Mouse (Mus musculus) erythroblast, adult 5-6 weeks (primary cell): Measurements from ENCODE around the gene Sfxn3. TPM values are rescaled to one million over a fixed set of nuclear protein-coding genes. Genes with fewer than 3 reads are reported as not detected.

Source experiments
- total RNA-seq, 2 experiments: library from RNA; stranded (forward) in 1 of 2; stranded (reverse) in 1 of 2; fragments of 150-400 nt in 1 of 2; fragments of 200-764, 138-1000 nt in 1 of 2; gene quantifications; 2 replicates each; pipeline versions ENCODE4 v1.2.3 to v1.2.4; 2015 to 2017; ENCODE audit warnings: low replicate concordance in 2 of 2

Sfxn3 gene
- total RNA-seq, 2 experiments from 2014 or later = 3.4 to 16.7 TPM

Other genes with a start within 250 kb of the Sfxn3 start
- gene Slf2, start 116.4 kb upstream of the Sfxn3 start, total RNA-seq (2015; ENCODE audit: low replicate concordance) = 14.0 TPM in 2 replicates
- gene Slf2, start 116.4 kb upstream of the Sfxn3 start, total RNA-seq (2017; ENCODE audit: low replicate concordance) = 13.6 and 16.3 TPM in 2 replicates
- gene Sema4g, start 58.4 kb upstream of the Sfxn3 start, total RNA-seq (2015; ENCODE audit: low replicate concordance) = not detected in 2 replicates
- gene Sema4g, start 58.4 kb upstream of the Sfxn3 start, total RNA-seq (2017; ENCODE audit: low replicate concordance) = 0.09 TPM in 1 of 2 replicates, not detected in the other
- 0.84 and 3.5 TPM in 2 replicates for gene Twnk, start 41.8 kb upstream of the Sfxn3 start, total RNA-seq (2015; ENCODE audit: low replicate concordance)
- gene Twnk, start 41.8 kb upstream of the Sfxn3 start, total RNA-seq (2017; ENCODE audit: low replicate concordance) = 1.9 and 5.2 TPM in 2 replicates
- 9.2 and 14.0 TPM in 2 replicates for gene Mrpl43, start 41.1 kb upstream of the Sfxn3 start, total RNA-seq (2015; ENCODE audit: low replicate concordance)
- 8.0 and 11.6 TPM in 2 replicates for gene Mrpl43, start 41.1 kb upstream of the Sfxn3 start, total RNA-seq (2017; ENCODE audit: low replicate concordance)
- gene Lzts2, start 33.1 kb upstream of the Sfxn3 start, total RNA-seq (2015; ENCODE audit: low replicate concordance) = not detected in 2 replicates
- 0.42 and 0.60 TPM in 2 replicates for gene Lzts2, start 33.1 kb upstream of the Sfxn3 start, total RNA-seq (2017; ENCODE audit: low replicate concordance)
- not detected in 2 replicates for gene Pdzd7, start 1.8 kb upstream of the Sfxn3 start, total RNA-seq (2015; ENCODE audit: low replicate concordance)
- gene Pdzd7, start 1.8 kb upstream of the Sfxn3 start, total RNA-seq (2017; ENCODE audit: low replicate concordance) = 0.28 TPM in 1 of 2 replicates, not detected in the other
- gene Kazald1, start 27.7 kb downstream of the Sfxn3 start, total RNA-seq (2015; ENCODE audit: low replicate concordance) = not detected in 2 replicates
- not detected in 2 replicates for gene Kazald1, start 27.7 kb downstream of the Sfxn3 start, total RNA-seq (2017; ENCODE audit: low replicate concordance)
- gene Tlx1, start 103.2 kb downstream of the Sfxn3 start, total RNA-seq (2015; ENCODE audit: low replicate concordance) = not detected in 2 replicates
- not detected in 2 replicates for gene Tlx1, start 103.2 kb downstream of the Sfxn3 start, total RNA-seq (2017; ENCODE audit: low replicate concordance)
- gene Lbx1, start 188.3 kb downstream of the Sfxn3 start, total RNA-seq (2015; ENCODE audit: low replicate concordance) = not detected in 2 replicates
- gene Lbx1, start 188.3 kb downstream of the Sfxn3 start, total RNA-seq (2017; ENCODE audit: low replicate concordance) = not detected in 2 replicates